Mouse (Mus musculus) stomach, embryonic 16.5 days (tissue): Measurements from ENCODE around the gene Pabpn1. TPM values are rescaled to one million over a fixed set of nuclear protein-coding genes. Genes with fewer than 3 reads are reported as not detected.

Source experiments
- ATAC-seq: fragments of 200-750 bp; cut with Nextera tagmentation; 2 replicates; pipeline ENCODE4 v1.8.0; 2017; ENCODE audit warnings: moderate number of reproducible peaks, moderate TSS enrichment; ENCODE audit not compliant: insufficient read depth, low FRiP score
- H3K27ac ChIP-seq: fragments of 300-500 bp; sonication (generic); 2 replicates; pipeline ENCODE4 v1.5.1; 2014; ENCODE audit warnings: low read length
- H3K27me3 ChIP-seq: fragments of 300-500 bp; sonication (generic); 2 replicates; pipeline ENCODE4 v1.6.1; 2014; ENCODE audit warnings: low read length, control low read depth, mixed read lengths; ENCODE audit not compliant: control insufficient read depth, insufficient read depth
- H3K36me3 ChIP-seq: fragments of 300-500 bp; sonication (generic); 2 replicates; pipeline ENCODE4 v1.6.1; 2014; ENCODE audit warnings: low read length; ENCODE audit not compliant: control insufficient read depth, insufficient read depth
- H3K4me1 ChIP-seq: fragments of 300-500 bp; sonication (generic); 2 replicates; pipeline ENCODE4 v1.6.1; 2014; ENCODE audit warnings: low read length, control low read depth, mixed read lengths; ENCODE audit not compliant: control insufficient read depth, insufficient read depth
- H3K4me2 ChIP-seq: fragments of 300-500 bp; sonication (generic); 2 replicates; pipeline ENCODE4 v1.6.1; 2014; ENCODE audit warnings: low read depth, low read length, mixed read lengths
- H3K4me3 ChIP-seq: fragments of 300-500 bp; sonication (generic); replicated peaks from 2 replicates; pipeline ENCODE4 v1.5.1; 2014; ENCODE audit warnings: mild to moderate bottlenecking, low read length
- H3K9ac ChIP-seq: fragments of 300-500 bp; sonication (generic); 2 replicates; pipeline ENCODE4 v1.6.1; 2014; ENCODE audit warnings: low read length
- H3K9me3 ChIP-seq: fragments of 300-500 bp; sonication (generic); replicated peaks from 2 replicates; pipeline ENCODE4 v1.6.1; 2016; ENCODE audit warnings: low read length, control low read depth; ENCODE audit not compliant: control insufficient read depth
- WGBS: fragments of 180-500 bp; shearing (Covaris S2); extraction: QIAGEN DNeasy Blood & Tissue Kit; methylation state at CpG from one replicate; pipeline ENCODE4 v1.1.7; 2014; 5-methylcytosine and 5-hydroxymethylcytosine counted together
- polyA plus RNA-seq: library from polyadenylated mRNA; unstranded; fragments of >200 nt; fragmentation: Nextera tagmentation; extraction: Ambion mirVana; gene quantifications from 2 replicates; pipeline ENCODE4 v1.2.1, GENCODE M21; 2015

The Pabpn1 gene
- polyA plus RNA-seq, 1 experiment from 2014 or later: 78.6 TPM

DNA sequence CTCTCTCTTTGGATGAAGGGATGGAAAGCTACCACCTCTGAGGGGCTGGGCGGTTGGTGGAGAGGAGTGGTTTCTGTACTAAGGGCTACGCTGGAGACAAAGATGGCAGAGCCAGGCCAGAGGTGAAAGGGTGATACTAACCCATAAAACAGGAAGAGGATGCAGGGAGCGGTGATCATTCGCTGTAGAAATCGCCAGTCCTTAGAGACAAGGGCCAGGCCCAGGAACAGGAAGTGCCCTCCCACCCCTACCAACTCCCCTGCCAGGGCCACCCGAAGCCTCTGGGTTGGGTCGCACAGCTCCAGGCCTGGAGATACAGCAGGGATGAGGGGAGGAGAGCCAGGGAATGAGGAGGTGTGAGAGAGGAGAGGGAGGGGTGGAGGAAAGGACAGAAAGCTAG is 16.4 kb downstream of the Pabpn1 start:
- ATAC-seq: no peak
- Histone ChIP-seq H3K4me3 (no peak overlapping the region), H3K27me3 (no peaks in the 10 kb centered on the region), H3K9me3 (no peaks in the 10 kb centered on the region), H3K4me2 (no peak overlapping the region), H3K9ac (no peak overlapping the region), H3K4me1 (peaks cover 7% of the 10 kb centered on the region), H3K27ac (no peak overlapping the region), H3K36me3 (peaks cover 12% of the 10 kb centered on the region; the same call in 1 of the 2 replicates)
- WGBS: 77% methylated on average over 7 of the region's 7 CpGs

GRCm38 (mm10) chr14:54912109-54912850 is 20.0 kb downstream of the Pabpn1 start:
- Histone ChIP-seq H3K4me3 (peak overlapping the region; percentile 84), H3K27ac (peak overlapping the region; percentile 74), H3K4me1 (peaks cover 7% of the 10 kb centered on the region), H3K36me3 (peaks cover 3% of the 10 kb centered on the region; the same call in 1 of the 2 replicates), H3K9me3 (no peaks in the 10 kb centered on the region), H3K4me2 (peak overlapping the region; percentile 90), H3K27me3 (no peaks in the 10 kb centered on the region), H3K9ac (peak overlapping the region; percentile 90)
- WGBS: 2% methylated on average over 59 of the region's 69 CpGs
- peak; percentile 54 for ATAC-seq

DNA sequence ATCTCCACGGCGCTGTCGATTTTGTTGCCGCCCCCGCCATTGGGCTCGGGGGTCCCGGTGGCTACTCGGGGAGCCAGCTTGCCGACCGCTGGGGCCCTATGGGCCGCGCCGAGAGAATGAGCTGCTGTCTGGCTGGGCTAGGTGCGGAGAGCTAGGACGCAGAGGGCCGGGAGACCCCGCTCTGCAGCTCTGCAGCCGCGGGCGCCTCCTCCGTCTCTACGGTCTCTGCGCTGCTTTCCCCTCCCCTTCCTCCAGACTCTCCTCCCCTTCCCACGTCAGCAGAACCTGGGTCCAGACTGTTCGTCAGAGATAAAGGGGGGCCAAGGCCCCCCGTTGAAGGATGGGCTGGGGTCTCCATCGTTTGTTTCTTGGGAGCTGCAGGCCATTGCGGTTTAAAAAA is 20.6 kb downstream of the Pabpn1 start, which contains the start of gene Slc22a17:
TSS of gene Slc22a17 (minus strand) at position 247 of the 400 bp plus-strand sequence.
- peak; percentile 92 for ATAC-seq
- Histone ChIP-seq H3K4me2 (peak within 1 kb of the TSS; percentile 90), H3K36me3 (no peaks in the 10 kb centered on the region; the same call in 1 of the 2 replicates), H3K9me3 (no peaks in the 10 kb centered on the region), H3K27me3 (no peaks in the 10 kb centered on the region), H3K9ac (peak within 1 kb of the TSS; percentile 90), H3K4me1 (peaks cover 7% of the 10 kb centered on the region), H3K4me3 (peak within 1 kb of the TSS; percentile 84), H3K27ac (peak within 1 kb of the TSS; percentile 74)
- WGBS: 0% methylated on average over 28 of the region's 28 CpGs

DNA sequence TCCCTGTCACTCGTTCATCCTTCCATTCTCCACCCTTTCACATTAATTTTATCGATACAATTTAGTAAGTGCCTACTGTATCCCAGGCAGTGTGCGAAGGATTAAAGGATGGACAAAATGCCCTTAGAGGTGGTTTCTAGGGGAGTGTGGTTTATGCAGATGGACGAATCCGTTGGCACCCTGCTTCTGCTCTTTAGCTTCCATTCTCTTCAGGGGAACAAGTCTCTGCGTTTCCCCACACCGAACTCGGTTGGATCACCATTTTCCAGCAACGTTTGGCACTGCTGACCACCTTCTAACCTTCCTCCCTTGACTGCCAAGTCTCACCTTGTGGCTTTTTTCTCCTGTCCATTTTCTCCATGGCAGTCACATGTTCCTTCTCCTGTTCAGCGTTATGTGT is 21.0 kb downstream of the Pabpn1 start:
- ATAC-seq: no peak
- no peaks in the 10 kb centered on the region; the same call in 1 of the 2 replicates for H3K36me3 ChIP-seq
- H3K27ac ChIP-seq: peak overlapping the region; percentile 74
- H3K27me3 ChIP-seq: no peaks in the 10 kb centered on the region
- no peaks in the 10 kb centered on the region for H3K9me3 ChIP-seq
- peak overlapping the region; percentile 90 for H3K9ac ChIP-seq
- peak overlapping the region; percentile 90 for H3K4me2 ChIP-seq
- H3K4me1 ChIP-seq: peaks cover 7% of the 10 kb centered on the region
- H3K4me3 ChIP-seq: peak overlapping the region; percentile 84
- WGBS: 16% methylated on average over 10 of the region's 10 CpGs

- Histone ChIP-seq H3K4me2 (no peak overlapping the region), H3K9me3 (no peaks in the 10 kb centered on the region), H3K4me3 (no peak overlapping the region), H3K27me3 (no peaks in the 10 kb centered on the region), H3K27ac (no peak overlapping the region), H3K4me1 (peaks cover 10% of the 10 kb centered on the region), H3K36me3 (peaks cover 15% of the 10 kb centered on the region), H3K9ac (no peak overlapping the region)
- no peak for ATAC-seq
- 89% methylated on average over 16 of the region's 16 CpGs for WGBS
These were observed 27.9 kb downstream of the Pabpn1 start for GRCm38 (mm10) chr14:54920076-54920685.

- Histone ChIP-seq H3K27ac (peak overlapping the region; percentile 100), H3K4me3 (peak overlapping the region; percentile 73), H3K9ac (peak overlapping the region; percentile 94), H3K9me3 (no peaks in the 10 kb centered on the region), H3K4me2 (peak overlapping the region; percentile 84), H3K36me3 (peaks cover 15% of the 10 kb centered on the region; the same call in 1 of the 2 replicates), H3K4me1 (peaks cover 24% of the 10 kb centered on the region), H3K27me3 (no peaks in the 10 kb centered on the region)
- 13% methylated on average over 7 of the region's 7 CpGs for WGBS
- peak; percentile 63 for ATAC-seq
These were observed 32.5 kb downstream of the Pabpn1 start for GRCm38 (mm10) chr14:54924641-54925348.

GRCm38 (mm10) chr14:54925349-54926342 is 33.3 kb downstream of the Pabpn1 start, which contains the start of gene Efs:
TSS of gene Efs (minus strand) at chr14:54926126.
- Histone ChIP-seq H3K4me2 (peak within 1 kb of the TSS; percentile 84), H3K36me3 (peaks cover 9% of the 10 kb centered on the region; the same call in 1 of the 2 replicates), H3K9ac (peak within 1 kb of the TSS; percentile 94), H3K9me3 (no peaks in the 10 kb centered on the region), H3K27me3 (no peaks in the 10 kb centered on the region), H3K27ac (peak within 1 kb of the TSS; percentile 100), H3K4me1 (peaks cover 31% of the 10 kb centered on the region), H3K4me3 (peak within 1 kb of the TSS; percentile 73)
- WGBS: 2% methylated on average over 57 of the region's 57 CpGs
- ATAC-seq: peak; percentile 51
